ENCODE assay signal across 8 mouse cellular contexts in genomic region chr13:34192414-34193191, GRCm38 (mm10). TPM values are rescaled to one million over a fixed set of nuclear protein-coding genes. Genes with fewer than 3 reads are reported as not detected.
A peak's percentile ranks its signal among the peaks of the same experiment; 100 is the strongest.
DNase-seq lines count a peak whose midpoint lies in the region; ATAC-seq and TF ChIP-seq lines count a peak whose summit lies in the region.

No protein-coding gene starts in this region.

- peak; percentile 75 for ATAC-seq in forebrain, embryonic 12.5 days (ENCODE audit: low FRiP score)
- ATAC-seq in intestine, embryonic 14.5 days (replicated peaks; ENCODE audit: low FRiP score, low TSS enrichment, low read depth) = peak; percentile 73; the same call in 1 of the 2 replicates
- ATAC-seq in lung, postnatal 0 days = peak; percentile 77
- ATAC-seq in erythroblast, adult 5-6 weeks (replicated peaks; ENCODE audit: low FRiP score, poor library complexity, severe bottlenecking) = no peak
- no peak for ATAC-seq in granulocyte monocyte progenitor cell, adult 5-6 weeks (replicated peaks; ENCODE audit: poor library complexity, severe bottlenecking)

- no peak for TF ChIP-seq POLR2A in MEL (IDR thresholded peaks at IDR 0.05; ENCODE audit: control insufficient read depth in 1 of 2, insufficient read depth in 1 of 2, low read depth in 1 of 2, low read length in 2 of 2, poor library complexity in 1 of 2)

- H3K79me2 ChIP-seq in MEL (ENCODE audit: control insufficient read depth, insufficient read depth, low read length, poor library complexity) = no peaks in the 10 kb centered on the region

- H3K36me3 ChIP-seq in MEL (ENCODE audit: control insufficient read depth in 1 of 2, insufficient read depth in 2 of 2, low read length in 2 of 2) = peaks cover 0 to 15% of the 10 kb centered on the region in 2 experiments; a peak in 2 of 4 replicates
- H3K36me3 ChIP-seq in forebrain, embryonic 12.5 days (replicated peaks) = peaks cover 58% of the 10 kb centered on the region
- no peaks in the 10 kb centered on the region for H3K36me3 ChIP-seq in intestine, embryonic 14.5 days (ENCODE audit: control insufficient read depth, insufficient read depth, low read length)
- H3K36me3 ChIP-seq in lung, postnatal 0 days (ENCODE audit: insufficient read depth, low read length) = no peaks in the 10 kb centered on the region

- no peak overlapping the region for H3K4me2 ChIP-seq in forebrain, embryonic 12.5 days
- H3K4me2 ChIP-seq in intestine, embryonic 14.5 days (ENCODE audit: low read length) = no peak overlapping the region
- no peak overlapping the region for H3K4me2 ChIP-seq in lung, postnatal 0 days (replicated peaks; ENCODE audit: low read depth, low read length)

- H3K9ac ChIP-seq in MEL (ENCODE audit: control insufficient read depth, low read depth, low read length, poor library complexity, severe bottlenecking) = no peak overlapping the region
- no peak overlapping the region for H3K9ac ChIP-seq in forebrain, embryonic 12.5 days
- no peak overlapping the region for H3K9ac ChIP-seq in intestine, embryonic 14.5 days (ENCODE audit: low read length)
- no peak overlapping the region for H3K9ac ChIP-seq in lung, postnatal 0 days (replicated peaks; ENCODE audit: low read depth)

- no peak overlapping the region for H3K27ac ChIP-seq in MEL (ENCODE audit: control insufficient read depth, low read depth, low read length)
- no peak overlapping the region for H3K27ac ChIP-seq in forebrain, embryonic 12.5 days
- H3K27ac ChIP-seq in intestine, embryonic 14.5 days (ENCODE audit: low read depth) = no peak overlapping the region
- no peak overlapping the region for H3K27ac ChIP-seq in lung, postnatal 0 days (ENCODE audit: low read length)

- peak; percentile 40 for DNase-seq in left cerebral cortex, postnatal 14 days (ENCODE audit: low spot score in 2 of 2)
- DNase-seq in left cerebral cortex, adult 18-20 months (ENCODE audit: low spot score in 2 of 2) = no peak
- DNase-seq in MEL (ENCODE audit: low read depth, low spot score) = peak; percentile 29
- DNase-seq in intestine, embryonic 14.5 days (ENCODE audit: low spot score) = no peak
- no peak for DNase-seq in lung, postnatal 0 days (ENCODE audit: low spot score)

- H3K4me3 ChIP-seq in MEL (ENCODE audit: control insufficient read depth in 1 of 2, insufficient read depth in 1 of 2, low read depth in 2 of 2, low read length in 2 of 2) = no peak overlapping the region
- no peak overlapping the region for H3K4me3 ChIP-seq in forebrain, embryonic 12.5 days (replicated peaks)
- no peak overlapping the region for H3K4me3 ChIP-seq in intestine, embryonic 14.5 days (ENCODE audit: low read depth, low read length)
- no peak overlapping the region for H3K4me3 ChIP-seq in lung, postnatal 0 days (ENCODE audit: low read depth, low read length)

- WGBS in forebrain, embryonic 12.5 days = 69% methylated on average over 8 of the region's 8 CpGs
- WGBS in intestine, embryonic 14.5 days = 73% methylated on average over 8 of the region's 8 CpGs
- WGBS in lung, postnatal 0 days = 68% methylated on average over 8 of the region's 8 CpGs

- no peaks in the 10 kb centered on the region for H3K27me3 ChIP-seq in MEL (ENCODE audit: control insufficient read depth in 1 of 2, insufficient read depth in 2 of 2, low read length in 2 of 2)
- H3K27me3 ChIP-seq in forebrain, embryonic 12.5 days = no peaks in the 10 kb centered on the region
- no peaks in the 10 kb centered on the region for H3K27me3 ChIP-seq in intestine, embryonic 14.5 days (replicated peaks; ENCODE audit: control insufficient read depth, insufficient read depth, low read length)
- no peaks in the 10 kb centered on the region for H3K27me3 ChIP-seq in lung, postnatal 0 days (replicated peaks; ENCODE audit: insufficient read depth, low read length)

- H3K9me3 ChIP-seq in MEL (replicated peaks; ENCODE audit: insufficient read depth, low read length) = no peaks in the 10 kb centered on the region
- no peaks in the 10 kb centered on the region for H3K9me3 ChIP-seq in forebrain, embryonic 12.5 days
- H3K9me3 ChIP-seq in intestine, embryonic 14.5 days (ENCODE audit: control insufficient read depth, low read length) = no peaks in the 10 kb centered on the region
- no peaks in the 10 kb centered on the region for H3K9me3 ChIP-seq in lung, postnatal 0 days (ENCODE audit: low read length)

- no peak for TF ChIP-seq RAD21 in MEL (IDR thresholded peaks at IDR 0.05; ENCODE audit: low read depth, low read length)

- no peak for TF ChIP-seq CTCF in MEL (IDR thresholded peaks at IDR 0.05 in 2 of 3, conservative IDR thresholded peaks at IDR 0.05 in 1 of 3; ENCODE audit: control insufficient read depth in 1 of 3, insufficient read depth in 1 of 3, low read depth in 2 of 3, low read length in 3 of 3, poor library complexity in 1 of 3, severe bottlenecking in 1 of 3)
- TF ChIP-seq CTCF in lung, postnatal 0 days (IDR thresholded peaks at IDR 0.05) = peak; percentile 63

- TF ChIP-seq EP300 in MEL (IDR thresholded peaks at IDR 0.05; ENCODE audit: low read depth in 1 of 2, low read length in 2 of 2) = no peak
- TF ChIP-seq EP300 in lung, postnatal 0 days (IDR thresholded peaks at IDR 0.05) = no peak

- intact Hi-C loops in left cerebral cortex, postnatal 14 days (cut with DNase I) = loop anchor here (5.0 kb wide), 1 partner anchor 150 kb away; no protein-coding TSS in a partner anchor

- no peaks in the 10 kb centered on the region for H3K4me1 ChIP-seq in MEL (ENCODE audit: control insufficient read depth in 1 of 2, insufficient read depth in 2 of 2, low read length in 2 of 2)
- peaks cover 21% of the 10 kb centered on the region for H3K4me1 ChIP-seq in forebrain, embryonic 12.5 days
- H3K4me1 ChIP-seq in intestine, embryonic 14.5 days (replicated peaks; ENCODE audit: control insufficient read depth, insufficient read depth, low read length) = no peaks in the 10 kb centered on the region; the same call in 1 of the 2 replicates
- H3K4me1 ChIP-seq in lung, postnatal 0 days (ENCODE audit: insufficient read depth, low read depth, low read length) = no peaks in the 10 kb centered on the region

TF ChIP-seq in MEL, 35 proteins besides CTCF, POLR2A, EP300 and RAD21:
- TF ChIP-seq MAZ (IDR thresholded peaks at IDR 0.05; ENCODE audit: low read depth, low read length) = no peak
- TF ChIP-seq SMC3 (IDR thresholded peaks at IDR 0.05; ENCODE audit: low read depth, low read length) = no peak
- no peak for TF ChIP-seq JUND (IDR thresholded peaks at IDR 0.05; ENCODE audit: low read depth, low read length)
- no peak for TF ChIP-seq ZC3H11A (IDR thresholded peaks at IDR 0.05; ENCODE audit: low read depth, low read length)
- TF ChIP-seq ETS1 (IDR thresholded peaks at IDR 0.05; ENCODE audit: low read depth, low read length) = no peak
- no peak for TF ChIP-seq TCF12 (IDR thresholded peaks at IDR 0.05; ENCODE audit: low read depth, low read length)
- TF ChIP-seq CHD1 (IDR thresholded peaks at IDR 0.05; ENCODE audit: low read depth, low read length) = no peak
- TF ChIP-seq POLR2AphosphoS2 (IDR thresholded peaks at IDR 0.05; ENCODE audit: low read length) = no peak
- TF ChIP-seq MXI1 (IDR thresholded peaks at IDR 0.05; ENCODE audit: low read depth, low read length) = no peak
- no peak for TF ChIP-seq GABPA (IDR thresholded peaks at IDR 0.05; ENCODE audit: low read depth, low read length)
- TF ChIP-seq CHD2 (IDR thresholded peaks at IDR 0.05; ENCODE audit: low read length) = no peak
- no peak for TF ChIP-seq MAX (IDR thresholded peaks at IDR 0.05; ENCODE audit: low read length)
TF ChIP-seq in MEL: peak in this region for 0.

RNA-seq across cellular contexts. Expression of gene Psmg4, which starts 29.8 kb away (rescaled TPM):
- 10 to 100 TPM; 23.6 to 29.0 TPM for total RNA-seq in left cerebral cortex, postnatal 14 days (2021)
- 10 to 100 TPM; 17.0 to 20.6 TPM for total RNA-seq in left cerebral cortex, adult 18-20 months (2021)
- 146 and 161 TPM in 2 replicates for total RNA-seq in MEL (2012; rRNA removed)
- 100 to 1,000 TPM in 1 of 2 experiments, not detected in 1; 121 TPM for polyA plus RNA-seq in MEL (2012; ENCODE audit: insufficient read depth in 1 of 2, insufficient read length in 2 of 2, low read depth in 1 of 2, low replicate concordance in 2 of 2, missing spikeins in 1 of 2)
- polyA plus RNA-seq in forebrain, embryonic 12.5 days (2016; fragmentation: Nextera tagmentation; extraction: Ambion mirVana) = 134 and 141 TPM in 2 replicates
- polyA plus RNA-seq in intestine, embryonic 14.5 days (2014; fragmentation: Nextera tagmentation; extraction: Ambion mirVana) = 86.8 and 90.8 TPM in 2 replicates
- polyA plus RNA-seq in lung, postnatal 0 days (2015; fragmentation: Nextera tagmentation; extraction: Ambion mirVana) = 50.1 and 50.2 TPM in 2 replicates
- 10.4 and 21.3 TPM in 2 replicates for total RNA-seq in erythroblast, adult 5-6 weeks (2015; ENCODE audit: low replicate concordance)
- 14.7 and 14.8 TPM in 2 replicates for total RNA-seq in erythroblast, adult 5-6 weeks (2017; ENCODE audit: low replicate concordance)
- 50.2 and 81.2 TPM in 2 replicates for total RNA-seq in granulocyte monocyte progenitor cell, adult 5-6 weeks (2014; fragmentation: Nextera tagmentation)
- total RNA-seq in granulocyte monocyte progenitor cell, adult 5-6 weeks (2017) = 181 and 240 TPM in 2 replicates

Comparison
In these comparisons a context has a peak if more than half of its experiments do, and no peak if none do; other contexts are left out.
1. DNase-seq: peak in left cerebral cortex, postnatal 14 days (2 of 2) and MEL (single experiment); none in left cerebral cortex, adult 18-20 months (0 of 2), intestine, embryonic 14.5 days (single experiment) and lung, postnatal 0 days (single experiment).
2. ATAC-seq: peak in forebrain, embryonic 12.5 days (single experiment), intestine, embryonic 14.5 days (single experiment) and lung, postnatal 0 days (single experiment); none in erythroblast, adult 5-6 weeks (single experiment) and granulocyte monocyte progenitor cell, adult 5-6 weeks (single experiment).